Mouse (Mus musculus): ENCODE measurements around the gene Arhgdib.

GRCm38 (mm10) chr6:136962957-136963356, 21.3 kb upstream of the Arhgdib start:
- TF ChIP-seq CTCF (IDR thresholded peaks at IDR 0.05; ENCODE audit: extremely low read depth, insufficient read length, insufficient replicate concordance, low read depth, low read length) (no peak), POLR2A (IDR thresholded peaks at IDR 0.05; ENCODE audit: low read depth, low read length) (no peak)
